Mouse (Mus musculus) cerebellum, adult 2 months (tissue): ENCODE results near the gene Atg4a. TPM values are rescaled to one million over a fixed set of nuclear protein-coding genes. Genes with fewer than 3 reads are reported as not detected.

Experiments used
- DNase-seq, 2 experiments: peaks; one replicate each; pipeline ENCODE4 v3.0.0; 2021
- H3K27ac ChIP-seq: fragments of 200-500 bp; 2 replicates; pipeline ENCODE4 v1.5.1; 2012; ENCODE audit warnings: low read length, control low read depth, inconsistent platforms; ENCODE audit not compliant: insufficient read depth
- H3K27me3 ChIP-seq: fragments of 200-500 bp; 2 replicates; pipeline ENCODE4 v1.6.1; 2012; ENCODE audit warnings: inconsistent platforms, mild to moderate bottlenecking, low read length, moderate library complexity; ENCODE audit not compliant: control insufficient read depth, insufficient read depth
- H3K4me1 ChIP-seq: fragments of 200-500 bp; 2 replicates; pipeline ENCODE4 v1.6.1; 2011; ENCODE audit warnings: low read length; ENCODE audit not compliant: control insufficient read depth, insufficient read depth
- H3K4me3 ChIP-seq: fragments of 200-500 bp; replicated peaks from 2 replicates; pipeline ENCODE3; 2011; ENCODE audit warnings: mild to moderate bottlenecking, low read depth, low read length, control low read depth; ENCODE audit not compliant: insufficient read depth
- CTCF ChIP-seq: fragments of 200-500 bp; IDR thresholded peaks from 2 replicates; pipeline ENCODE4 v1.5.1; 2011; ENCODE audit warnings: low read depth, mild to moderate bottlenecking, control low read depth, low read length, moderate library complexity, borderline replicate concordance; ENCODE audit not compliant: insufficient read depth
- POLR2A ChIP-seq: fragments of 200-500 bp; IDR thresholded peaks from 2 replicates; pipeline ENCODE4 v1.6.1; 2011; ENCODE audit warnings: low read length, control low read depth, borderline replicate concordance; ENCODE audit not compliant: insufficient read depth
- WGBS: fragments of 180-500 bp; shearing (Covaris S2); methylation state at CpG from one replicate; pipeline ENCODE4 v1.1.7; 2018; 5-methylcytosine and 5-hydroxymethylcytosine counted together
- polyA plus RNA-seq: library from polyadenylated mRNA; depleted of rRNA; stranded (reverse); fragments of >200 nt; gene quantifications from 2 replicates; pipeline ENCODE4 v1.2.3, GENCODE M21; 2012; rRNA removed

Gene Atg4a
- polyA plus RNA-seq: 11.9 and 12.5 TPM in 2 replicates

DNA sequence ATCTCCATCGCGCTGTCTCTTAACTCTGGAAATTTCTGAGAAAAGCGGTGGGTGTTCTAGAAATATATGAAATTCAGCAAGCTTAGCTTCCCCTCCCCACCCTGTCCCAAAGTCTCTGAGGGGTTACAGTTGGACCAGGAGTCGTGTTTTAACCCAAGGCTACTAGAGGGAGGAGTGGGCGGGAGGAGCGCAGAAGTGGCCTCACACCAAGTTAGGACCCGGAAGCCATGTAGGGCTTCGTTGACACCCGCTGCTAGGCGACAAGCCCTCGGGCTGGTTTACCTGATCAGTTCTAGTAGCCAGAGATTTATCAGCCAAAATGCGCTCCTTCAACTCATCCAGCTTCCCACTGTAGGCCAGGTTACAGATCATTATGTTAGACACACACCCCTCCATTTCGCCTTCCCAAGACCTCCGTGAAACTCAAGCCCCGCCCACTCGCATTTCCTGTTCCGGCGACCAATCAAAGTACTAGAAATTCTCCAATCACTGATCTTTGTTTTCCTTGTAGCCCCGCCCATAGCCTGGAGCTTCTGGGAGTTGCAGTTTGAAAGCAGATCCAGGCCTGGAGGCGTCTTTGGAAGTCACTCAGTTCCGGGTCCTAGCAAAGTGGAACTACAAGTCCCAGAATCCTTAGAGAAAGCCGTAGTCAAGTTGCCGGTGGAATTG is at the start of gene Atg4a, which contains the start of gene Psmd10:
Atg4a (plus strand) TSS at position 636 of the 669 bp plus-strand sequence.
Psmd10 (minus strand) TSS at position 457 of the 669 bp plus-strand sequence.
- peak within 1 kb of the TSS; percentile 77 for H3K4me3 ChIP-seq
- H3K27ac ChIP-seq: no peak within 1 kb of the TSS
- no peaks in the 10 kb centered on the region for H3K27me3 ChIP-seq
- no peaks in the 10 kb centered on the region for H3K4me1 ChIP-seq
- TF ChIP-seq CTCF: no peak
- TF ChIP-seq POLR2A: peak; percentile 31; the same call in 1 of the 2 replicates
- 5% methylated on average over 23 of the region's 23 CpGs for WGBS
- peak; percentile 88 to 95 for DNase-seq

DNA sequence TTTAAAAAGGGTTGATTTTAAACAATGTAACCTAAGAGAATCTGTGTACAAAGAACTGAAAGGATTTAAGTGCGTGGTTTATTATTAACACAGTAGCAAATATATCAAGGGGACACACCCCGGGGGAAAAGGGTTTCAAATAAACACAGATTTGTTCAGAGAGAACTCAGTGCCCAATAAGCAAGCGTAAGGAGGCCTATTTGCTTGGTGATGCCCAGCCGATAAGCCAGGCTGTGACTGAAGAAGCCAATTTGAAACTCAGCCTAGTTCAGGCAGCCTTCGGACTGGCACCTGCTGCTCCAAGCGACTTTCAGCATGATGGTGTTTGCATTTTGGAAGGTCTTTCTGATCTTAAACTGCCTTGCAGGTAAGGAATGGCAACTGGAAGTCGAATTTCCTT is 49.3 kb upstream of the Atg4a start, which contains the start of gene Vsig1:
Vsig1 (plus strand) TSS at position 249 of the 400 bp plus-strand sequence.
- no peak for DNase-seq
- Histone ChIP-seq H3K4me3 (no peak within 1 kb of the TSS), H3K27me3 (no peaks in the 10 kb centered on the region), H3K4me1 (no peaks in the 10 kb centered on the region), H3K27ac (no peak within 1 kb of the TSS)
- no peak for TF ChIP-seq POLR2A
- no peak for TF ChIP-seq CTCF
- WGBS: 60% methylated on average over 7 of the region's 7 CpGs

DNA sequence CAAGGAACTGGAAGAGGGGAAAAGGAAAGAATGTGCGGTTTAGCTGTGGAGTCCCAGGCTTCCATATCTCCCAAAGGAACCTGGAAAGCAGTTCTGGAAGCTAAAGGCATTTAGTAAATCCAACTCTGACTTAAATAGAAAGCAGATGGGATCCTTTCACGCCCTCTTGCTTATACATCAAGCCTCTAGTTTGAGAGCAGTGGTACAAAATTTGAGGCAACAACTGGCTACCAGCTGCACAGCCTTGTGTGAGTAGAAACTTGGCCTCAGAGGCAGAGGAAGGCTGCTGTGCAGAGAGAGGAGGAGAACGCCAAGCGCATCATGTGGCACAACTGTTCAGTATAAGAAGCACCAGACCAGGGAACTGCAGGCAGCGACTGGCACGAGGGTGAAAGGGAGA is 35.4 kb upstream of the Atg4a start:
- Histone ChIP-seq H3K27ac (no peak overlapping the region), H3K4me3 (no peak overlapping the region), H3K4me1 (no peaks in the 10 kb centered on the region), H3K27me3 (no peaks in the 10 kb centered on the region)
- TF ChIP-seq POLR2A: no peak
- TF ChIP-seq CTCF: no peak
- no peak for DNase-seq
- WGBS: 70% methylated on average over 6 of the region's 6 CpGs

DNA sequence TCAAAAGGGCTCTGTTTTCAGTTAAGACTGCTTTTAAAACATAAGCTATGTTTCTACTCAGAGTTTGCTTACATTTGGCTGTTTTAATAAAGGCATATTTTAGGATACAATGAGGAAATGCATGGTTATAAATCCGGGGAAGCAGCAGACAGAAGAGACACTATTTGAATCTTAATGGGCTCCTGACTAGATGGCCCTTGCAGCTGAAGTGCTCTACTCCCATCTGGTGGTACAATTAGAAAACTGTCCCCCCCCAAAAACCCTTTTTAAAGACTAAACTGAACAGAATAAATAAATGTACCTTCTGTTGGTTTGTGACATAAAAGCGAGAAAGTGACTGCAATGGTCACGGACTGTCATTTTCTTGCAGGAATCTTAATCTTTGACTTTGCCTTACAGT is 24.6 kb upstream of the Atg4a start:
- no peak for DNase-seq
- 59% methylated on average over 3 of the region's 3 CpGs for WGBS
- H3K4me1 ChIP-seq: no peaks in the 10 kb centered on the region
- H3K27ac ChIP-seq: no peak overlapping the region
- no peak overlapping the region for H3K4me3 ChIP-seq
- H3K27me3 ChIP-seq: no peaks in the 10 kb centered on the region
- TF ChIP-seq CTCF: no peak
- TF ChIP-seq POLR2A: no peak

DNA sequence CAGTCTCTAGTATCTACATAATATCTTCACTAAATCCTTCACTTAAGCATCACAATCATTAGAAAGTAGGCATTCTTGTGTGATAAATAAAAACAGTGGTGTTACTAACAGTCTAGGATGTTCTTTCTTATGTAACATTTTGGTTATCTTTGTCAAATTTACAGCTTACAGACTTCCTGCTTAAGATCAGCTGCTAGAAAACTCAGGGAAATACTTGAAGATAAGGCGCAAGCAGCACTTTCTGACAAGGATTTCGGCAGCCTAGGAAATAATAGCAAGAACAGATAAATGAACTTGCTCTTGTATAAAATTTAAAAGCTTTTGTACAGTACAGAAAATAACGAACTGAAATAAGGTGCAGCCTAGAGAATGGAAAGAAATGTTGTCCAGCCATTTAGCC is 23.4 kb upstream of the Atg4a start:
- Histone ChIP-seq H3K27me3 (no peaks in the 10 kb centered on the region), H3K4me1 (no peaks in the 10 kb centered on the region), H3K27ac (no peak overlapping the region), H3K4me3 (no peak overlapping the region)
- no peak for DNase-seq
- 83% methylated on average over 3 of the region's 3 CpGs for WGBS
- TF ChIP-seq CTCF (no peak), POLR2A (no peak)

DNA sequence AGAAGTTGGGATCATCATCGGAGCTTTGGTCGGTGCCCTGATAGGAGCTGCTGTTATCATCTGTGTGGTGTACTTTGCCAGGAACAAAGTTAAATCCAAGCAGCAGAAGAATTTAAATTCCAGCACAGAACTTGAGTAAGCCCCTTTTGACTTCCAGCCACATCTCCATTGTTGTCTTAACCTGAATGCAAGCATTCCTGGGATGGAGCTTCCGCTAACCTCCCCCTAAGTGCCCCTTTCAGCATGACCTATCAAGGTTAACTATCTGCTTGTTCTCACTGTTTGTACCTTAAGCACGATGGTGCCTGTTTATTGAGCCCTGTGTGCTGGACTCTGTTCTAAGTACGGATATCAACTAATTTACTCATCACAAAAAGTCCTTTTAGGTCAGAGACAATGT is 20.4 kb upstream of the Atg4a start:
- no peak overlapping the region for H3K27ac ChIP-seq
- WGBS: 81% methylated on average over 5 of the region's 5 CpGs
- H3K4me3 ChIP-seq: no peak overlapping the region
- TF ChIP-seq POLR2A (no peak), CTCF (no peak)
- DNase-seq: no peak
- H3K4me1 ChIP-seq: no peaks in the 10 kb centered on the region
- no peaks in the 10 kb centered on the region for H3K27me3 ChIP-seq

DNA sequence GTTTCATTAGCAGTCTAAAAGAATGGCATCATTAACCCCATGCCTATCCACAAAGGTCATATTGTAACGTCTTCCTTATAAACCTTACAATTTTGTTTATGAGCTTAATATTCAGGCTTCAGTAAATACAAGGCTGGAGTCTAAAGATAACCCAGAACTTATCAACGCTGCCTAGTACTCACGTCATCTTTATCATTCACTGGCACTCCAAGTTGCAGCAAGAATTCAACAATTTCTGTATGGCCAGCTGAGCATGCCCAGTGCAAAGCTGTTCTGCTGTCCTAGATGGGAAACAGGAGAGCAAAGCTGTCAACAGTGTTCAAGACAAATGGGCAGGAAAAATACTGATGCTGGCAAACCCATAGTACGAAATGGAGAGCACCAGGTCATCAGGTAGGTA is 3.1 kb upstream of the Atg4a start:
- H3K27me3 ChIP-seq: no peaks in the 10 kb centered on the region
- H3K4me1 ChIP-seq: no peaks in the 10 kb centered on the region
- H3K4me3 ChIP-seq: no peak overlapping the region
- DNase-seq: no peak
- 95% methylated on average over 4 of the region's 4 CpGs for WGBS
- no peak for TF ChIP-seq CTCF
- TF ChIP-seq POLR2A: no peak
- no peak overlapping the region for H3K27ac ChIP-seq

DNA sequence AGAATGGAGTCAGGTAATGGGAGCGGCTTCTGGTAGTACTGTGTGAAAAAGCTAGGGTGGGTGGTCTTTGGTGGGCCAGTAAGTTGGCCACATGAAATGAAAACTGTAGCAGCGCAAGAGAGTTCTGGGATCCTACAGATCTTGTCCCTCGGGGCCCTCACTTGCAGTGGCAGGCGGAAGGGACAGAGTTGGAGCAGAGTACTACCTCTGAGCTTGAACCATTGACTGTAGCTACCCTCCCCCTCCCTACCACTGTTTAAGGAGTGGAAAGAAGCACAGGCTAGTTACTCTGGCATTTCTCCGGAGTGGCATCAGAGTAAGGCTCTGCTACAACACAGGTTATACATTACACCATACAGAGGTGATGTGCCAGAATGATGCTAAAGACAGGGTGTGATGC is 252 bp downstream of the Atg4a start:
- TF ChIP-seq CTCF (no peak), POLR2A (no peak)
- Histone ChIP-seq H3K27me3 (no peaks in the 10 kb centered on the region), H3K27ac (no peak overlapping the region), H3K4me1 (no peaks in the 10 kb centered on the region), H3K4me3 (peak overlapping the region; percentile 77)
- 8% methylated on average over 5 of the region's 5 CpGs for WGBS
- no peak for DNase-seq
